Mouse (Mus musculus) frontal cortex, postnatal 10 days (tissue): ENCODE measurements around the gene Srsf7.
"Not testable (repeated sequence)": the region's sequence is repeated elsewhere in the genome, so short reads cannot be mapped to it uniquely, and the experiment has no call there.

Experiments
- DNase-seq, 2 experiments: peaks; one replicate each; pipeline ENCODE4 v3.0.0; 2022; ENCODE audit warnings: low spot score in 2 of 2, mixed read lengths in 1 of 2

The Srsf7 gene

DNA sequence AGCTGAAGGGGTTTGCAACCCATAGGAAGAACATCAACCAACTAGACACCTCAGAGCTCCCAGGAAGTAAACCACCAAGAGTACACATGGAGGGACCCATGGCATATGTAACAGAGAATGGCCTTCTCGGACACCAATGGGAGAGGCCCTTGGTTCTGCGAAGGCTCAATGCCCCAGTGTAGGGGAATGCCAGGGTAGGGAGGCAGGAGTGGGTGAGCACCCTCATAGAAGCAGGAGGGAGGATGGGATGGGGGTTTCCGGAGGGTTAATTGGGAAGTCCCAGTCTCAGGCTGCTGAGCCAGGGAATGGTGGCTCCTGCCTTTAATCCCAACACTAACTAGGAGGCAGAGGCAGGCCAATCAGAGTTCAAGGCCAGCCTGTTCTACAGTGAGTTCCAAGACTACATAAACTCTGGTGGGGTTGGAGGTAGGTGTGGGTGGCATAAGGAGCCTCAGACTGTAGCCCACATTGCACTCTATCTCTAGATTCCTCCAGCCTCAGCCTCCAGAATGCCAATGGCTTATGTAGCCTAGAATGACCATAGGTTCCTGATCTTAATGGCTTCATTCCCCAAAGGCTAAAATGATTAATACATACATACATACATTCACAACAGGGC, 7.8 kb downstream of the Srsf7 start:
- no peak for DNase-seq

DNA sequence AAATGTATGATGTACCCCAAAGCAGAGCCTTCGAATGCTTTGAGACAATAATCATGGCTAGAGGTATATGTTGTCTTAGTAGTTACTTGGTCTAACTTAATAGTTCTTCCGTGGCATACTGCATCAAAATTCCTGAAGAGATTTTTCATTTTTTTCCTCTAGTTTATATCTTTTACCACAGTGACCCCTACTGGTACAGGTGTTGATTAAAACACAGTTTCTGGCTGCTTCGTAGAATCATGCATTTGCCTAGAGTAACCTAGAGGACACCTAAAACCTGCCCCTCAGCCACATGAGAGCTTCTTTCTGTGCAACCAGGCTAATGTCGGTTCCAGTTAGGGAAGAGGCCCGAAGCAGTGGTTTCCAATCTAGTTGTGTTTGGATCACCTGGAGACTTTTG, 14.0 kb downstream of the Srsf7 start:
- DNase-seq, result no peak

DNA sequence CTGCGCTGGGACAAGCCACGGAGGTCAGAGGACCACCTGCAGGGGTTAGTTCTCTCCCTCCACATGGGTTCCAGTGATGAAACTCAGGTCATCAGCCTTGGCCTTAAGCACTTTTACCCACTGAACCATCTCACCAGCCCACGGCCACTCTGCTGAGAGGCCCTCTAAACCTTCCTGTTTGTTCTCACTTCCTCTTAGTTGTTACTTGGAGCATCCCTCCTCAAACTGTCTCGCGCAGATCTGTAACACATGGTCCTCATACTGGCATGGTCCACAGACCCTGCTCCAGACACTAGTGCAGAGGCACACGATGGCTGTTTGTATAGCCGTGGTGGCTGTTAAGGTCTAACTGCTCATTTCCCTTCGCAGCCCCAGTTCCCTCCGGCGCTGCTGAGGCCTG, 23.5 kb downstream of the Srsf7 start:
- DNase-seq, result no peak

DNA sequence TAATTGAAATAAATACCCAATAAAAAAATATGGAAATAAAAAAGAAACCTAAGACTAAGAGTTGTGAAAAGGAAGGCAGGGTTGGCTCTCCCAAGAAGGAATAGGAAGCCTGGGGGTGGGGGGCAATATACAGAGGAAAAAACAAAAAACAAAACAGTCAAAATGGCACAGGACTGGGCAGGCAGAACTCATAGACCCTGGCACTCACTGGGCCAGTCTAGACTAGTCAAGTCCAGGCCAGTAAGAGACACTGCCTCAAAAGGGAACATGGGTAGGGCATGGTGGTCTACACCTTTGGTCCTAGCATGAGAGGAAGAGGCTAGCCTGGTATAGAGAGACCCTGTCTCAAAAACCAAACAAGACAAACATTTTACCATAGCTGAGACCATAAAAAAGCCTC, 26.6 kb downstream of the Srsf7 start:
- no peak for DNase-seq

DNA sequence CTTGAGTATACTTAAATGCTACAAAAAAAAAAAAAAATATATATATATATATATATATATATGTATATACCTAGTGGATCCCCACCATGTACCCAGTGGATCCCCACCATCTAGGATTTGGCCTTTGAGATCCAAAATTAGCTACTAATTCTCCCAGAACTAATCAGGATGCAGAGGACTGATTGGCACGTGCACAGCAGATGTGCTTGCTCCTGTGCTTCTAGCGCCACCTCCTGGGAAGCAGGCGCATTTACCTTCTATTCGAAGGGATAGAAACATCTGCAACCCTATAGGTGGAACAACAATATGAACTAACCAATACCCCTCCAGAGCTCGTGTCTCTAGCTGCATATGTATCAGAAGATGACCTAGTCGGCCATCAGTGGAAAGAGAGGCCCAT, 27.1 kb downstream of the Srsf7 start:
- peak; percentile 66 to 70 for DNase-seq

DNA sequence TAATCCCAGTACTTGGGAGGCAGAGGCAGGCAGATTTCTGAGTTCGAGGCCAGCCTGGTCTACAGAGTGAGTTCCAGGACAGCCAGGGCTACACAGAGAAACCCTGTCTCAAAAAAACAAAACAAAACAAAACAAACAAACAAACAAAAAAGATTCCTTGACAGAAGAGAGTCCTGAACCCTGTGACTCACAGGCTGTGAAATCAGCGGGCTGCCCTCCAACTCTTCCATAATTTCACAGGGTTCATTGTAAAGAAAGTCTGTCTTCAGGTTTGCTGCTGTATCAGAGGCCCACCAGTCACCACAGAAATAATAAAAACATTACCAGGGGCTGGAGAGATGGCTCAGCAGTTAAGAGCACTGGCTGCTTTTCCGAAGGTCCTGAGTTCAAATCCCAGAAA, 28.3 kb downstream of the Srsf7 start:
- not testable (repeated sequence) for DNase-seq

DNA sequence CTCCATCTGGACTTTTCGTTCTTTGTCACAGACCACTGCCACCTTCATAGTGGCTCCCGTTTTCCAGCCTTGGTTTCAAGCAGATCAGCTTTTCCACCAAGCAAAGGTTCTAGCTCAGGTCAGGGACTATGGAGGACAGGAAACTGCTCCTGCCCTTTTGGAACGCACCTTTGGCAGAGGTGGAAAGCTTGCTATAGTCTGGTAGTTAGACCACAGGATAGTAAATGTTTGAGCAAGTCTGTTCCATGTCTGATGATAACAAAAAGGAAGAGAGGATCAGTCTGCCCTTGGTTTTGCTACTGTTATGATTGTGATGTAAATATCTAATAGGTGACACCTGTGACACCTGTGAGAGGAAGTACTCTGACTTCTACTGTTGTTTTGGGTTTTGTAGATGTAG, 31.1 kb downstream of the Srsf7 start:
- DNase-seq, result no peak

DNA sequence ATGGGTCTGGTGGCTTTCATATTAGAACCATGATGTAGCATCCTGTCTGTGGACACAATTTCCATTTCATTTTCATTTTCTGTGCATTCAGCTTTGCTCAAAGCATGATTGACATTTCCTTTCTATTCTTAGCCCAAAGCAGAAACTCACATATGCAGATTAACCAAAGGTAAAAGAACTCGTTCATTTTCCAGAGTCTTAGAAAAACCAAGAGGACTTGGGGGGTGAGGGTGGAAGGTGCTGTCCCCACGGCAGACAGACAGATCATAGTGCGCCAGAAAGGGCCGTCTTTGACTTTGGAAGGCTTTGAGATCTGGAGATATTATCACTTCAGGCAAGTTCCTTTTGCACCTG, 31.7 kb downstream of the Srsf7 start:
- no peak for DNase-seq

DNA sequence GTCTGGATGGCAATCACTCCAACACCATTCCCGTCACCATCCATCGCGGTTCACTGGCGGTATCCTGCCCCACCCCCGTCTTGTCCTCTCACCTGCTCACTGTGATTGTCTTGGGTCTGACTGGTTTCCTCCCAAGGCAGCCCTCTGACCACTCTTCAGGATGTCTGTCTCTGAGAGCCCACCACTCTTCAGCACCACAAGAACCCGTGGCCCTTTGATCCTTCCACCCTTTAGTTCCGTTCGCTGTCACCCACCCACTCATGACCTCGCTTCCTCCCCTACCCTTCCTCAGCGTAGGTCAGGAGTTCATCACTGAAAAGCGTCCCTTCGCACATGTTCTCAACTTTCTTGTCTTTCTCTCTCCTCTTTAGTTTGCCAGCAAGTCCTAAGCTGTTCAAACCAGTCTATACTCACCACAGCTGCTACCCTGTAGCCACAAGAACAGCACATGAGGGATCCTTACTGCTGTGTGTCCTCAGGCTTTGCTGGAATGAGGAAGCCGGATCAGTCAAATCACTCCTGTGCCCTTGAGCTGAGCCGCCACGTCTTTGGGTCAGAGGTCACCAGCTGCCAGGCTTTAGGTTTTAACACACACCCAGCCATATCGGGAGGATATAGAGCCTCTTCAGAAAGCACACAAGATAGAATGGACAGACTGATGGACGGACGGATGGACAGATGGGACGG, 32.3 kb downstream of the Srsf7 start:
- no peak for DNase-seq

DNA sequence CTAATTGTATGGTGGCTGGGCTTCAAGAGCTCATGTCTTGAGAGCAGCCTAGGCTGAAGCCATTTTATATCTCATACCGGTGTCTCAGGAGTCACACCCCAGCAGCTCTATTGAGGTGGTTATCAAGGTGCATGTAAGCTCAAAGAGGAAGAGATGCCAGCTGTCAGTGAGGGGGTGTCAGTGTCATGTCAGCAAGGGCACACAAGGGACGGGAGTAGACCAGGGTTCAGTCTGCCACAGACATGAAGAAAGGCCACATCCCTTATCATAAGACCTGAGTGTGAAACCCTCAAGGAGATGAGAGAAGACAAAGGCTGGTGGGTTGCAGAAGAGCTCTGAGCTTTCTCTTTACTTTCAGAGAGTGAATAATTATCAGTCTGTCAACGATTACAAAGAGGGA, 33.0 kb downstream of the Srsf7 start:
- no peak for DNase-seq

DNA sequence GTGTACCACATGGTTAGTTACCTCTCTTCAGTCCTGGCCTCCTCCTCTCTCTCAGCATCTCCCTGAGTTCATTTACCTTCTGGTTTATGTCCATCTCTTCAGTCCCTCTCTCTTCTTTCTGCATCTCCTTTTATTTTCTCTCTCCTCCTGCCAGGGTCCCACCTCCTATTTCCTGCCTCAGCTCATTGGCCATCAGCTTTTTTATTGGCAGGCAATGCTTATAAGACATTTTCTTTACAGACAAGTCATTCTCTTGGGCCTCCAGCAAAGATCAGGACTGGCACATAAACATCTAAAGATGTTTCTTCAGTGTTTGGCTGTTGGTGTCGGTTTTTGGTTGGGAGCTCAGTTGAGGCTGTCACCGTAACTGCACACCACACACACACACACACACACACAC, 33.4 kb downstream of the Srsf7 start:
- DNase-seq, result no peak

DNA sequence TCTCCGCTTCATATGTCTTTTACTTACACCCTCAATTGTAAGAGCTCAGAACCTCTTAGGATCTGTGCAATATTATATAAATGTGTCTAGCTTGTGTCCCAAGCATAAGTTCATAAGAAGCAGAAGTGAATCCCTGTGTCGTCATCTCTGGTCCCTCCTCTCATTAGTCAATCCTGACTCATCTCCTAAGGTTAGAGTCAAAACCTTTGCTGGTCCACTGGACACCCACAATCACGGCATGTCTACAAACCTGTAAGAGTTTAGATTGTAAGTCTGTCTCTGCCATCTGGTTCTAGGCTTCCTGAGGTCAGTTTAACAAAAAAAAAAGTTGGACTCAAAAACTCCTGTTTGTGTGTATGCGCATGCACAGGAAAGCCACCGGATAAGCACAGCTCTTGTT, 34.3 kb downstream of the Srsf7 start:
- no peak for DNase-seq

DNA sequence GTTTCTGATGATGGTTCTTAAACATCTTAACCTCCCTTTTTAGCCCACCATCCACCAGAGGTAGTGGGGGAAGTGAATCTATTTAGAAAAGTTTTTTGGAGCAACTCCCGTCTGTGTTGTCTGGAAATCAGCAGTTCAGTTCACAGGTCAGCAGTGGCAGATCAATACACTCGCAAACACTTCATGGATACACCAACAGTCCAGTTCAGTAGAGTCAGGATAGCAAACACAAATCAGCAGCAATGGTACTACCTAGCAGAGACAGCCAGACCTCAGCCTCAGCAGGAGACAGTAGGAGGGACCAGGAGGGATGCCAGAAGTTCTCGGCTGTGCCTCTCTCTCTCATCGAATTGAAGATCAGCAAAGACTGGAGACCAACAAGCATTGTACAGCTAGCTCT, 35.2 kb downstream of the Srsf7 start:
- no peak for DNase-seq

DNA sequence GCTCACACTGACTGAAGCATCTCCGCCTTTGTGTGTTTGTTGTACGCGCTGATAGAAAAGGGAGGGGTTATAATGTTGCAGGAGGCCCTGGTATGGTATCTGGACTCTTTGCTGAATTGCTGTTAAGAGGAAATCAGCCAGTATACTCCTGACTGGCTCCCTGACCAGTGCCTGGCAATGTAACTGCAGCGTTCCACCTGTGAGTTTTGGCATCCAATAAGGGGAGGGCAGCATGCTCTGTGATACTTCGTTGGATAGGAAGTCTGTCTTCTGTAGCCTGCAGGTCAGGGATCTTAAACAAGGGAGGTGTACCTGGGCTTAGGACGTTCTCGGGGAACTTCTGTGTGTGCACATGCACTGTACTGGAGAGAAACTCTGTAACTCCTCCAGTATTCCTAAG, 36.2 kb downstream of the Srsf7 start:
- DNase-seq, result no peak

DNA sequence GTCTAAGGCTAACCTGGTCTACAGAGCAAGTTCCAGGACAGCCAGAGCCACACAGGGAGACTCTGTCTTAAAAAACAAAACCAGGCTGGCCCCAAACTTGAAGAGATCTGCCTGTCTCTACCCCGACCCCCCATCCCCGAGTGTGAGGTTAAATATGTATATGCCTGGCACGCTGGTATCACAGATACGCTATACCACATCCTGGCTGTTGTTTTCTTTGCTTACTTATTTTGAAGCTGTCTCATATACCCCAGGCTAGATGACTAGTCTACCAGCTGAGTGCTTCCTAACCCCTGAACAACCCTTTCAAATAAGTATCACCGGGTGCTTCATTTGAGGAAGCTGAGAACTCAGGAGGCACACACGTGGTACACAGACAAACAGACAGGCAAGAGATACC, 37.3 kb downstream of the Srsf7 start:
- DNase-seq, result no peak

DNA sequence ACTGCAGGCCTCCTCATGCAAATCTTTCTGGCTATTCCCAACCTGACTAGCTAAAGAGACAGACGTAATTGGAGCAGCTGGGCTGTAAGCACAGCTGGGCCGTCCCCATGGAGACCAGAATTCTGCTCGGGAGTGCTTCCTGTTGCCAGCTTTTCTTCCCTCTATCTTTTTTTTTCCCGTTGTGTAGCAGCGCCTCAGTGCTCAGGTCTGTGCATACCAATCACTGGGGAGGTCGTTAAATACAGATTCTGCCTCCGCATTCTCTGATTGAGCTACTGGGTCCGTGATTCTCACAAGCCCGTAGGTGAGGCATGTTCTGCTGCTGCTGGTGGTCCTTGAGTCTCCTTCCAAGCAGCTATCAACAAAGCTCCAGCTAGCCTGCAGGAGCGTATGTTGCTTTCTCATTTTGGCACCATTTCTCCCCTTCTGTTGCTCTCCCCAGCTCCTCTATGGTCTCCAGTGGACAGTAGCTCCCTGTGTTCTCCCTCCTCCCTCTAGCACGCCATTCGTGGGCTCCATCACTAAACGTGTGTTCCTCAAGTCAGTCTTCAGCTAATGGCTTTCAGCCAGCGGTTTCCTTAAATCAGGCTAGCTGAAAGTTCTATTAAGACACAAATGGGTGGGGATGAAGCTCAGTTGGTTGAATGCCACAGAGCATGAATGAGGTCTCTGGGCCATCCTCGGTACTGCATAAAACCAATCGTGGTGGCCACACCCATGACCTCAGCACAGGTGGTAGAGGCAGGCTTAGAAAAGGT, 38.5 kb downstream of the Srsf7 start:
- peak; percentile 62 to 82 for DNase-seq

DNA sequence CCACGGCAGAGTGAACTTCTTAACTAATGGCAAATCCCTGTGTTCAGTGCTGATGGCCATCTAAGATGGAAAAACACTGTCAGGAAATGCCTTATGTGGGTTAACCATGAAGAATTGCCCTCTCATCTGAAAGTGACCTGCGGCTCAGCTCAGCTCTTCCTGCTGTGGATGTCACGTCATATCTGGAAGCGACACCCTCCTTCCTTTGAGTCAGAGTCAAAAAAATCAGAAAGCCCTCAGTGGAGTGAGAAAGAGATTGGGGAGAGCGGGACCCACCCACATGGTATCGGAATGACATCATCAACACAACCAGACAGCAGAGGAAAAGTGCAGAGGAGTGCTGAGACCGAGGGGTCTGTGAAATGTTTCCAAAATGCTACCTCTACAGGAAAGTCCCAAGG, 39.3 kb downstream of the Srsf7 start:
- peak; percentile 27 to 46 for DNase-seq

DNA sequence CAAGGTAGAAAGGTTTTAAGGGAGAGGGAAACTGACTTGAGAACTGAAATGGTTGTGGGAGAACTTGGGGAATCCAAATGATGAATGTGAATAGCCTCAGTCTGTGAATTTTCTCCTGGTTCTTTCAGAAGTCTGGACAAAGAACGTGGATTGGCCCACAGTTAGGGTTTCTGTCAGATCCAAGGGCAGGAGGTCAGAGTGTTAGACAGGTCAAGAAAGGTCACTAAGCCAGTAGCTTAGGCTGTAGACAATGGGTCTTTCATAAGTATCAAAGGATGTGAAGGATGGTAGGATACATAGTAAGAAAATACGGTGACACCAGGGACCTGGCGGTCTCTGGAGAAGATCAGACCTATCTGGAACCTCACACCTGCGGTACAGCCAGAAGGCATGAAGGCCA, 39.7 kb downstream of the Srsf7 start:
- no peak for DNase-seq

DNA sequence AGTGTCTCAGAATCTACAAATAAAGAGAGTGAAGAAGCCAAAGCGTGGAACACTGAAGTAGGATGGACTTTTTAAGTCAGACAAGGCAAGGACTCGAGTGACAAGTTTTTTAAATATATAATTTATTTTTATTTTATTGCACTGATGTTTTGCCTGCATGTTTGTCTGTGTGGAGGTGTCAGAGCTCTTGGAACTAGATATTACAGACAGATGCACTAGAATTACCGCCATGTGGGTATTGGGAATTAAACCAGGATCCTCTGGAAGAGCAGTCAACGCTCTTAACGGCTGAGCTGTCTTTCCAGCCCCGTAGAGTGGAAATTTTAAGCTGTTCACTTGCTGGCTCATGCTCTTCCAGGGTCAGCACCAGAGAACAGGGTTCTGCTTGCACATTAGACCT, 40.8 kb downstream of the Srsf7 start:
- DNase-seq, result no peak

DNA sequence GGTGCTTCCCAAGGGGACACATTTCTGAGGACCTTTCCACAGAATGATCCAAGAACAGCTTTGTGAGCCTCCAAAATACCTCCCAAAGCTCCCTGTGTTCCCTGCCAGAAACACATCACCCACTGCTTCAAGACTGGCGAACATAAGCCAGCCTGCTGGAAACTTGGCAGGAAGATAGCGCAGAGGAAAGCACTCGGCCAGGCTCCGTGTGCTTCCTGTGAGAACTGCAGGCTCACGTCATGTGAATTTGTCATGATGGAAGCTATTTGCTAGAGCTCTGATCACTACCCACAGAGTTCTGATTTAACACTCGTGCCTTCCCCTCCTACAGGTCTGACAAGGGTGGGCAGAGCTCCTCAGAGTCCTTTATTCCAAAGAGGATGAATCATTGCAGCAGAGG, 41.4 kb downstream of the Srsf7 start:
- DNase-seq, result peak; percentile 65 to 73

DNA sequence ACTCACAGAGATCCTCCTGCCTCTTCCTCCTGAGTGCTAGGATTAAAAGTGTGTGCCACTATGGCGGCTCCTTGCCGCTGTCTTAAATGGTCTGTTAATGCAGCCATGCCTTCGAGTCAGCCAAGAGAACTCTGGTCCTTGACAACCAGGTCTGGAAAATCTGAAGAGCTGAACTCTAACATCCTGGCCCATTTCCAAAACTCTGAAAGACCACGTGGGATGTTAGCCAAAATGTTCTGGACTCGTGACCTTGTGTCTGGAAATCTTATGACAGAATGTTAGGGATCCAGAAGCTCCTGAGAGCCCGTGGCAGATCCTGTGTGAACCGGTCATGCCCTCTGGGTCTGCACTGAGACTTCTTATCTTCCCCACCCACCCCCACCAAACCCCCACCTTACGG, 43.1 kb downstream of the Srsf7 start:
- DNase-seq, result no peak

DNA sequence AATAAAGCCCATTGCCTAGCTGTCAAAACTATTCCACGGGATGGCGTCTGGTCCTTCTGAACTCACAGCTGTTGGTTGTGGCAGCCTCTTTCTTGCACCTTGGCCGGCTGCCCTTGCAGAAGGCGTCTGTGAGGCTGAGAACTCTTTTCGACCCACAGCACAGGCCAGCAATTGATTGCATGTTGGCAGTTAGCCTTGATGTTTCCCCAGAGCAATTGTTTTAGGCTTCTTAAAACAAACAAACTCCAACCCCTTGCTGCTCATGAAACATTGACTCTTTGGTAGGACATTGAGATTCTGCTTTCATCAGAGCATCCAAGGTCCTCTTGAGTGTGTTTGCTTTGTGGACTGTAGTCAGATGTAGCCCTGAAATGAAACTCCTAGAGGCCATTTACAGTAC, 46.7 kb downstream of the Srsf7 start:
- DNase-seq, result peak; percentile 56 to 68

DNA sequence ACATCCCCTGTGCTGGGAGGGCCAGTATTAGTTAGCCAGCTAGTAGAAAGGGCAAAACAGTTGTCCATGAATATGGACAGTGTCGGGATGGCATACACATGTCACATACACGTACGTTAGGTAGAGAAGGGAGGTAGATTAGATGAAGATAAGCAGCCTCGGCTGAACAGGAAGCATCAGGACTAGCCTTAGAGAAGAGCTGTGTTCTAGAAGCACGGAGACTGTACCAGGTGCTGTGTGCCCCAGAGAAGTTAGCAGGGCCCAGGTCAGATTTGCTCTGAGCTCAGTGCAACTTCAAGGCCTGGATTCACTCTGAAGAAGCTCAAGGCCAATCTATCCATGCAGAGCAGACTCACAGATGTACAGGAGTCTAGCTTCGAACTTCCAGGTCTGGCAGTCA, 49.6 kb downstream of the Srsf7 start:
- DNase-seq, result no peak
